Mouse (Mus musculus) embryonic facial prominence, embryonic 12.5 days (tissue): ENCODE results near the gene Nadsyn1. TPM values are rescaled to one million over a fixed set of nuclear protein-coding genes. Genes with fewer than 3 reads are reported as not detected.

ENCODE experiments used
- ATAC-seq: fragments of 200-750 bp; cut with Nextera tagmentation; 2 replicates; pipeline ENCODE4 v1.8.0; 2017; ENCODE audit not compliant: insufficient number of reproducible peaks, insufficient read depth, low FRiP score, low TSS enrichment
- H3K27ac ChIP-seq: fragments of 300-500 bp; sonication (generic); 2 replicates; pipeline ENCODE4 v1.5.1; 2016; ENCODE audit warnings: mild to moderate bottlenecking
- H3K27me3 ChIP-seq: fragments of 300-500 bp; sonication (generic); 2 replicates; pipeline ENCODE4 v1.6.1; 2016; ENCODE audit warnings: mild to moderate bottlenecking, moderate library complexity
- H3K36me3 ChIP-seq: fragments of 300-500 bp; sonication (generic); 2 replicates; pipeline ENCODE4 v1.6.1; 2016; ENCODE audit warnings: mild to moderate bottlenecking
- H3K4me1 ChIP-seq: fragments of 300-500 bp; sonication (generic); 2 replicates; pipeline ENCODE4 v1.6.1; 2016
- H3K4me2 ChIP-seq: fragments of 300-500 bp; sonication (generic); replicated peaks from 2 replicates; pipeline ENCODE4 v1.6.1; 2016; ENCODE audit warnings: mild to moderate bottlenecking, moderate library complexity
- H3K4me3 ChIP-seq: fragments of 300-500 bp; sonication (generic); 2 replicates; pipeline ENCODE4 v1.5.1; 2016; ENCODE audit warnings: mild to moderate bottlenecking
- H3K9ac ChIP-seq: fragments of 300-500 bp; sonication (generic); 2 replicates; pipeline ENCODE4 v1.6.1; 2016; ENCODE audit warnings: mild to moderate bottlenecking, moderate library complexity
- H3K9me3 ChIP-seq: fragments of 300-500 bp; sonication (generic); 2 replicates; pipeline ENCODE4 v1.6.1; 2016; ENCODE audit warnings: mild to moderate bottlenecking, moderate library complexity
- WGBS: fragments of 180-500 bp; shearing (Covaris S2); methylation state at CpG from one replicate; pipeline ENCODE4 v1.1.7; 2016; 5-methylcytosine and 5-hydroxymethylcytosine counted together
- polyA plus RNA-seq: library from polyadenylated mRNA; unstranded; fragments of >200 nt; fragmentation: Nextera tagmentation; extraction: Ambion mirVana; gene quantifications from 2 replicates; pipeline ENCODE4 v1.2.1, GENCODE M21; 2016

Gene Nadsyn1
- 7.7 and 9.2 TPM in 2 replicates for polyA plus RNA-seq

- H3K9ac ChIP-seq, result peak within 1 kb of the TSS; percentile 81
- peak; percentile 97 for ATAC-seq
- peak within 1 kb of the TSS; percentile 66 for H3K4me2 ChIP-seq
- H3K27me3 ChIP-seq, result no peaks in the 10 kb centered on the region
- H3K9me3 ChIP-seq, result no peaks in the 10 kb centered on the region
- peak within 1 kb of the TSS; percentile 60 for H3K4me3 ChIP-seq
- H3K4me1 ChIP-seq, result peaks cover 6% of the 10 kb centered on the region
- H3K27ac ChIP-seq, result peak within 1 kb of the TSS; percentile 31; the same call in 1 of the 2 replicates
- H3K36me3 ChIP-seq, result peaks cover 11% of the 10 kb centered on the region; the same call in 1 of the 2 replicates
- under 1% methylated on average over 40 of the region's 40 CpGs for WGBS
Measured at GRCm38 (mm10) chr7:143822375-143823265, at the start of gene Nadsyn1, which contains the start of gene Dhcr7. TSS of gene Nadsyn1 (minus strand) at chr7:143822849. TSS of gene Dhcr7 (plus strand) at chr7:143823145.

DNA sequence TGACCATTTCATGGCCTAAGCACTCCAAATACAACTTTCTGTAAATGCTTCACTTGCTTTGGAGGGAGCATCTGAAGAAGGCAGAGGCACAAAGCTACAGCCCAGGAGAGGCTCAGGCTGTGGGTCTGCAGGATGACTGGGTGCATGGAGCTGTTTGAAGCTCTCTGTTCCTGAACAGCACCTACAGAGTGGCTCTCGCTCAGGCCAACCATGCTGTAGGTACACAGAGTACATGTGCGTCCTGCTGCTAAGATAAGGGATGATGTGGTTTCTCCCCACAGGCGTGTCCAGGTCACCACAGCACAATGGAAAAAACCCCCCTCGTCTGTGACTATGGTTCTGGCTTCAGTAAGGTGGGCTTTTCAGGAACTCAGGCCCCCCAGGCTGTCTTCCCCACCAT lies 46.2 kb upstream of the Nadsyn1 start:
- Histone ChIP-seq H3K9me3 (no peaks in the 10 kb centered on the region), H3K4me1 (no peaks in the 10 kb centered on the region), H3K36me3 (no peaks in the 10 kb centered on the region), H3K4me2 (no peak overlapping the region), H3K4me3 (no peak overlapping the region), H3K9ac (no peak overlapping the region), H3K27me3 (no peaks in the 10 kb centered on the region), H3K27ac (no peak overlapping the region)
- WGBS, result 74% methylated on average over 4 of the region's 4 CpGs
- ATAC-seq, result no peak

DNA sequence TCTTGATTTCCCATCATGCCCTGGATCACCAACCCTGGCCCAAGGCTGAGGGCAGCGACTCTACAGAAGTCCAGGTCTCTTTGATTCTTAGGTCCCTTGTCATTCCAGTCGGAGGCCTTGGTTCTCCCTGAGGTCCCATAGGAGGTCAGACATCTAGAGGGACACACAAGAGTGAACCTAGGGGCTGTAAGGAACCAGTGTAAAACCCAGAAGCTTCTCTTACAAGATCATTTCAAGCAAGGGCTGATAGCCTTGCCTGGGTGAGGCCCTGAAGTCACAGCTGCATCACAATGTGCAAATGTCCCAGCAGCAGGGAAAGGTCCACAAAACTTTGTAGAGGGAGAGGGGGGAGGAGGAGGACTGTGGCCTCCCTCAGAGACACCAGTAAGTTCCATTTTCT lies 43.9 kb upstream of the Nadsyn1 start, which contains the start of gene Gm498:
Gene Gm498, plus strand, starts transcription at position 301 of the 400 bp plus-strand sequence.
- Histone ChIP-seq H3K9me3 (no peaks in the 10 kb centered on the region), H3K27ac (no peak within 1 kb of the TSS)
- WGBS, result 71% methylated on average over 2 of the region's 2 CpGs

DNA sequence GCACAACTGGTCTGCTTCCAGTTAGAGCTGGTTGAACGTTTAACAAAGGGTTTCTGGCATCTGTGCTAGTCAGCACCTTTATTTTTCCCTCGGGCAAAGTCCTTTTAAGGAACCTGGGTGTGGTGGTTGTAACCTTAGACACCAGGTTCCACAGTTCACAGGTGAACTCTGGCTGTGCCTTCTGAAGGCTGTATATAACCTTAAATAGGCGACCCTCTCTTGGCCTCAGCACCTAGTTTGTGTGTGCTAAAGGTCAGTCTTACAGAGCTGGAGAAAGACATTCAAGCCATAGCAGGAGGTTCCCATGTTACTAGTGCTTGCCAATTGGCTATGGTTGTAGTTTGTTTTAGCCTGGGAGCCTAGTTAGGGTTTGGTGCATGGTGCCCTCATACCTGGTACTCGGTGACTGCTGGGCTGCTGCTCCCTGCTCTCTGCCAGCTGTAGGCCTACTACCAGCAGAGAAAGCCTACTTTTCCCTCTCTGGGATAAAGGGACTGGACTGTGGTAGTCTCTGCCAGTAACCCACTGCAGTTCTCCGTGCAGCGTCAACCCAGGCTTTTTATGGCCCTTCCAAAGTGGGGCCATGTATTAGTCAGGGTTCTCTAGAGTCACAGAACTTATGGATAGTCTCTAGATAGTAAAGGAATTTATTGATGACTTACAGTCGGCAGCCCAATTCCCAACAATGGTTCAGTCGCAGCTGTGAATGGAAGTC lies 26.3 kb upstream of the Nadsyn1 start:
- Histone ChIP-seq H3K4me3 (no peak overlapping the region), H3K36me3 (peaks cover 52% of the 10 kb centered on the region), H3K4me2 (no peak overlapping the region), H3K27ac (no peak overlapping the region), H3K9ac (no peak overlapping the region), H3K9me3 (no peaks in the 10 kb centered on the region), H3K27me3 (no peaks in the 10 kb centered on the region), H3K4me1 (no peaks in the 10 kb centered on the region)
- no peak for ATAC-seq
- WGBS, result 87% methylated on average over 8 of the region's 8 CpGs

More for the DNA sequence above, 43.9 kb upstream of the Nadsyn1 start, which contains the start of gene Gm498:
- Histone ChIP-seq H3K36me3 (no peaks in the 10 kb centered on the region), H3K4me2 (no peak within 1 kb of the TSS), H3K4me1 (no peaks in the 10 kb centered on the region), H3K27me3 (no peaks in the 10 kb centered on the region), H3K4me3 (no peak within 1 kb of the TSS), H3K9ac (no peak within 1 kb of the TSS)
- ATAC-seq, result no peak

- Histone ChIP-seq H3K9me3 (no peaks in the 10 kb centered on the region), H3K27ac (no peak overlapping the region), H3K36me3 (peaks cover 58% of the 10 kb centered on the region), H3K4me3 (no peak overlapping the region), H3K4me1 (no peaks in the 10 kb centered on the region), H3K27me3 (no peaks in the 10 kb centered on the region), H3K9ac (no peak overlapping the region), H3K4me2 (no peak overlapping the region)
- 86% methylated on average over 5 of the region's 5 CpGs for WGBS
- ATAC-seq, result no peak
Measured at GRCm38 (mm10) chr7:143848127-143848767, 25.6 kb upstream of the Nadsyn1 start.

- whole genome bisulfite sequencing, result 93% methylated on average over 8 of the region's 8 CpGs
- Histone ChIP-seq H3K9ac (no peak overlapping the region), H3K4me2 (no peak overlapping the region), H3K27ac (no peak overlapping the region), H3K4me1 (no peaks in the 10 kb centered on the region), H3K27me3 (no peaks in the 10 kb centered on the region), H3K36me3 (peaks cover 93% of the 10 kb centered on the region), H3K4me3 (no peak overlapping the region), H3K9me3 (no peaks in the 10 kb centered on the region)
- no peak for ATAC-seq
Measured at GRCm38 (mm10) chr7:143841301-143841700, 18.7 kb upstream of the Nadsyn1 start.

- no peak for ATAC-seq
- Histone ChIP-seq H3K9ac (no peak overlapping the region), H3K9me3 (no peaks in the 10 kb centered on the region), H3K4me1 (no peaks in the 10 kb centered on the region), H3K27me3 (no peaks in the 10 kb centered on the region), H3K27ac (no peak overlapping the region), H3K4me2 (no peak overlapping the region), H3K4me3 (no peak overlapping the region), H3K36me3 (peaks cover 83% of the 10 kb centered on the region)
- 91% methylated on average over 5 of the region's 5 CpGs for WGBS
Measured at GRCm38 (mm10) chr7:143840121-143840520, 17.5 kb upstream of the Nadsyn1 start.

DNA sequence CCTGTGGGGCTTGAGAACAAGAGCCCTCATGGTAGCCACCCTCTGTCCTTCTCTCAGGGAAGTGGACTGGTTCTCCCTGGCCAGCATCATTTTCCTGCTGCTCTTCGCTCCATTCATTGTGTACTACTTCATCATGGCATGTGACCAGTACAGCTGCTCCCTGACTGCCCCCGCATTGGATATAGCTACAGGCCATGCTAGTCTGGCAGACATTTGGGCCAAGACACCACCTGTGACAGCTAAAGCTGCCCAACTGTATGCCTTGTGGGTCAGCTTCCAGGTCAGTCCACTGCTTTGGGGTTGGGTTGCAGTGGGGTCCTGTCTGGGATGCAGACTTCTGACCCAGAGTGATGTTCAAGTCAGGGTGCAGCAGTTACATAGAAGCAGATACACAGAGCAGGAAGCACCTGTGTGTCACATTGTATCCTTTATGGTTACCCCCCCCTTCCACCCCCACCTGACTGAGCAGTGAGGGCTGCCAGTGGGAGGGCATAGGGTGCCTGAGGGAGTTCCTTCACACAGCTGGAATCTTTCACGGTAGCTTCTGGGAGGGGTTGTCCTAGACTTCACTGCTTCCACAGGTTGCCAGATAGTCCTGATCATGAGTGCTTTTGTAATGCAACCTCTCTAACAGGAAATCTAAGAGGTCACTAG lies 15.2 kb upstream of the Nadsyn1 start:
- Histone ChIP-seq H3K27ac (no peak overlapping the region), H3K9ac (no peak overlapping the region), H3K4me2 (no peak overlapping the region), H3K4me3 (no peak overlapping the region), H3K36me3 (peaks cover 60% of the 10 kb centered on the region), H3K4me1 (0 out of 2 replicates have a peak, but pooled peaks cover 4% of the 10 kb centered on the region), H3K27me3 (no peaks in the 10 kb centered on the region), H3K9me3 (no peaks in the 10 kb centered on the region)
- no peak for ATAC-seq
- 90% methylated on average over 3 of the region's 3 CpGs for WGBS

DNA sequence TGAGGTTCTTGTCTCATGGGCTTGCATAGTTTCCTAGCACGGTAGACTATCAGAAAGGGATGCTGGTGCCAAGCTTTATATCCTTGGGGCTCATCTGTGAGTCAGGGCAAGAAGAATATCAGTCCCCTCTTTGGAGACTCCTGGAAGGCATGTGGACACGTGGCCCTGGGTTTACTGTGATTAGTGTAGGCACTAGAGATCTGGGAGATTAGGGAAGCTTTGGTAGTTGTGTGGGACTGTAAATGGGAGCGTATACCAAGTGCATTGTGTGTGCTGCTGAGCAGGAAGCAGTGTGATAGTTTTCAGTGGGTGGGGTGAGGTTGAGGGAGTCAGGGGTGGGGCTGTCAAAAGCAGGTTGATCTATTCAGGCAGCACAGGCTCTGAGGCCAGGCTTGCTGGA lies 12.3 kb upstream of the Nadsyn1 start:
- Histone ChIP-seq H3K9me3 (no peaks in the 10 kb centered on the region), H3K4me2 (no peak overlapping the region), H3K4me1 (peaks cover 20% of the 10 kb centered on the region), H3K27ac (no peak overlapping the region), H3K9ac (no peak overlapping the region), H3K27me3 (no peaks in the 10 kb centered on the region), H3K4me3 (no peak overlapping the region), H3K36me3 (peaks cover 32% of the 10 kb centered on the region)
- WGBS, result 85% methylated on average over 3 of the region's 3 CpGs
- ATAC-seq, result no peak

DNA sequence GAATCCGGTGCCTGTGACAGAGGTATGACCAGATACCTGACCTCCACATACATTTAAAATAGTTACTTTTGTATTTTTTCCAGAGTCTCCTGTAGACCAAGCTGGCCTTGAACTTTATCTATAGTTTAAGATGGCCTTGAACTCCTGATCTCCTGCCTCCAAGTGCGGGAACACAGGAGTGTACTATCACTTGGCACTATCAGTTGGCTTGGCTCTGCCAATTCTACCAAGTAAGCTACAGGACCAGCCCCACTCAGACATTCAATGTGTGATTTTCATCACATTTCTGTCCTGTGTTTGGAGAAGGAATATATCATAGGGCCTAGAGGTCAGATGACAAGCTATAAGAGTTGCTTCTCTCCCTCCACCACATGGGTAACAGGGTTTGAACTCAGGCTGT lies 11.7 kb upstream of the Nadsyn1 start:
- no peak overlapping the region for H3K9ac ChIP-seq
- peaks cover 27% of the 10 kb centered on the region for H3K36me3 ChIP-seq

DNA sequence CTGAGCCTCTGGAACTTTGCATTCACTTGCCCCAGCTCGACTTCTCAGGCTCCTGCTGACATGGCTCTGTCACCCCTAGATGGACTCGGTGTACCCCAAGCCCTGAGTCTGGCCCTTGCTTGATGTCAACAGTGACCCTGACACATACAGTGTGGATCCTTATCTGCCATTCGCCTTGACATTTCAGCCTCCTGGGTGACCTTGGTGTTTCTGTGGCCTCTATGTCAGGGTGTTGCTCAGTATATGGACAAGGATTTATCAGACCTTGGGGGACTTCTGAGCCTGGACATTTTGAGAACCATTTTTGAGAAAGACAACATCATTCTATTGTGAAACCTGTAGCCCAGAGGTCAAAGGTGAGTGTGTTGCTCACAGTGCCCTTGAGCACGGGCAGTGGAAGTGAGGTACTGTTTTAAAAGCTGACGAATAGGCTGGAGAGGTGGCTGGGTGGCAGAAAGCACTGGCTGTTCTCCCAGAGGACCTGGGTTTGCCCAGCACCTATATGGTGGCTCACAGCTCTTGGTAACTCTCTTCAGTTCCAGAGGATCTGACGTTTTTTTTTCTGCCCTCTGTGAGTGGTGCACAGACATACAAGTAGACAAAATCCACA lies 11.0 kb upstream of the Nadsyn1 start:
- Histone ChIP-seq H3K27ac (no peak overlapping the region), H3K27me3 (no peaks in the 10 kb centered on the region), H3K9ac (no peak overlapping the region), H3K9me3 (no peaks in the 10 kb centered on the region), H3K4me3 (no peak overlapping the region), H3K4me2 (no peak overlapping the region), H3K4me1 (peaks cover 23% of the 10 kb centered on the region), H3K36me3 (peaks cover 23% of the 10 kb centered on the region)
- no peak for ATAC-seq
- 81% methylated on average over 6 of the region's 6 CpGs for WGBS

More for the DNA sequence above, 11.7 kb upstream of the Nadsyn1 start:
- Histone ChIP-seq H3K4me2 (no peak overlapping the region), H3K4me3 (no peak overlapping the region), H3K9me3 (no peaks in the 10 kb centered on the region), H3K27me3 (no peaks in the 10 kb centered on the region), H3K27ac (no peak overlapping the region), H3K4me1 (peaks cover 20% of the 10 kb centered on the region)
- 84% methylated on average over 2 of the region's 2 CpGs for WGBS
- ATAC-seq, result no peak
